Mouse (Mus musculus) testis, adult 2 months (tissue): ENCODE measurements at regions not wholly inside any gene's neighbourhood (a gene's known extent, or its start where the extent isn't known, plus 50 kb on each side); places are given as distances from the start of the nearest gene placed in this dataset.

Source experiments
- H3K27ac ChIP-seq: fragments of 200-500 bp; 2 replicates; pipeline ENCODE4 v1.5.1; 2012; ENCODE audit warnings: low read depth, low read length; ENCODE audit not compliant: control insufficient read depth, insufficient read depth
- H3K27me3 ChIP-seq: fragments of 200-500 bp; 2 replicates; pipeline ENCODE4 v1.6.1; 2012; ENCODE audit warnings: mild to moderate bottlenecking, low read length, moderate library complexity; ENCODE audit not compliant: control insufficient read depth, insufficient read depth
- H3K36me3 ChIP-seq: fragments of 200-500 bp; 2 replicates; pipeline ENCODE4 v1.6.1; 2012; ENCODE audit warnings: mild to moderate bottlenecking, low read length; ENCODE audit not compliant: control insufficient read depth, insufficient read depth
- H3K4me1 ChIP-seq: fragments of 200-500 bp; 2 replicates; pipeline ENCODE4 v1.6.1; 2012; ENCODE audit warnings: low read length; ENCODE audit not compliant: control insufficient read depth, insufficient read depth
- H3K4me3 ChIP-seq: fragments of 200-500 bp; 2 replicates; pipeline ENCODE4 v1.5.1; 2012; ENCODE audit warnings: low read depth, mild to moderate bottlenecking, low read length, moderate library complexity, mixed read lengths; ENCODE audit not compliant: control insufficient read depth
- CTCF ChIP-seq: fragments of 200-500 bp; IDR thresholded peaks from 2 replicates; pipeline ENCODE4 v1.5.1; 2012; ENCODE audit warnings: low read depth, mild to moderate bottlenecking, inconsistent platforms, low read length, moderate library complexity; ENCODE audit not compliant: control insufficient read depth, insufficient read depth, insufficient replicate concordance
- POLR2A ChIP-seq: fragments of 200-500 bp; IDR thresholded peaks from 2 replicates; pipeline ENCODE4 v1.6.1; 2012; ENCODE audit warnings: low read depth, mild to moderate bottlenecking, inconsistent platforms, low read length, moderate library complexity; ENCODE audit not compliant: control insufficient read depth

- Histone ChIP-seq H3K36me3 (no peaks in the 10 kb centered on the region), H3K4me3 (no peak overlapping the region), H3K4me1 (no peaks in the 10 kb centered on the region), H3K27me3 (no peaks in the 10 kb centered on the region), H3K27ac (no peak overlapping the region)
- TF ChIP-seq POLR2A (no peak), CTCF (no peak)
Measured at GRCm38 (mm10) chr3:150185807-150186206, 1195.5 kb upstream of the Adgrl2 start.

- H3K4me3 ChIP-seq: no peak overlapping the region
- no peaks in the 10 kb centered on the region for H3K36me3 ChIP-seq
- H3K27ac ChIP-seq: no peak overlapping the region
- TF ChIP-seq CTCF (no peak), POLR2A (no peak)
- H3K27me3 ChIP-seq: no peaks in the 10 kb centered on the region
- no peaks in the 10 kb centered on the region for H3K4me1 ChIP-seq
Measured at GRCm38 (mm10) chr3:150193132-150193531, 1202.8 kb upstream of the Adgrl2 start.

- no peak for TF ChIP-seq CTCF
- no peak for TF ChIP-seq POLR2A
- H3K27ac ChIP-seq: no peak overlapping the region
- H3K36me3 ChIP-seq: no peaks in the 10 kb centered on the region
- no peak overlapping the region for H3K4me3 ChIP-seq
- no peaks in the 10 kb centered on the region for H3K4me1 ChIP-seq
- H3K27me3 ChIP-seq: no peaks in the 10 kb centered on the region
Measured at GRCm38 (mm10) chr3:150198492-150198891, 1208.1 kb upstream of the Adgrl2 start.

GRCm38 (mm10) chr3:150205902-150206301 is 1215.5 kb upstream of the Adgrl2 start:
- H3K4me1 ChIP-seq: no peaks in the 10 kb centered on the region
- no peak for TF ChIP-seq POLR2A
- no peak for TF ChIP-seq CTCF
- no peak overlapping the region for H3K4me3 ChIP-seq
- H3K27me3 ChIP-seq: no peaks in the 10 kb centered on the region
- H3K36me3 ChIP-seq: no peaks in the 10 kb centered on the region
- H3K27ac ChIP-seq: no peak overlapping the region

GRCm38 (mm10) chr3:150233279-150233678 is 1204.4 kb upstream of the Adgrl4 start:
- TF ChIP-seq CTCF (no peak), POLR2A (no peak)
- Histone ChIP-seq H3K36me3 (no peaks in the 10 kb centered on the region), H3K4me1 (no peaks in the 10 kb centered on the region)

GRCm38 (mm10) chr3:150236946-150237600 is 1200.6 kb upstream of the Adgrl4 start:
- Histone ChIP-seq H3K27me3 (no peaks in the 10 kb centered on the region), H3K36me3 (no peaks in the 10 kb centered on the region), H3K27ac (no peak overlapping the region), H3K4me3 (no peak overlapping the region), H3K4me1 (no peaks in the 10 kb centered on the region)
- TF ChIP-seq POLR2A: no peak
- TF ChIP-seq CTCF: no peak

More at GRCm38 (mm10) chr3:150233279-150233678, 1204.4 kb upstream of the Adgrl4 start:
- H3K4me3 ChIP-seq: no peak overlapping the region
- H3K27ac ChIP-seq: no peak overlapping the region
- no peaks in the 10 kb centered on the region for H3K27me3 ChIP-seq

- no peaks in the 10 kb centered on the region for H3K27me3 ChIP-seq
- H3K4me1 ChIP-seq: no peaks in the 10 kb centered on the region
- no peaks in the 10 kb centered on the region for H3K36me3 ChIP-seq
- TF ChIP-seq POLR2A: no peak
- TF ChIP-seq CTCF: no peak
- H3K4me3 ChIP-seq: no peak overlapping the region
- H3K27ac ChIP-seq: no peak overlapping the region
Measured at GRCm38 (mm10) chr3:150275038-150275437, 1162.6 kb upstream of the Adgrl4 start.

GRCm38 (mm10) chr3:150296057-150296710 is 1141.5 kb upstream of the Adgrl4 start:
- no peak overlapping the region for H3K4me3 ChIP-seq
- TF ChIP-seq POLR2A: no peak
- no peak for TF ChIP-seq CTCF
- no peaks in the 10 kb centered on the region for H3K27me3 ChIP-seq
- no peaks in the 10 kb centered on the region; the same call in 1 of the 2 replicates for H3K4me1 ChIP-seq
- H3K27ac ChIP-seq: no peak overlapping the region
- no peaks in the 10 kb centered on the region for H3K36me3 ChIP-seq
